Mouse (Mus musculus): Measurements from ENCODE around the gene Milr1.

The Milr1 gene

GRCm38 (mm10) chr11:106776960-106777359 is 25.9 kb downstream of the Milr1 start:
- in situ Hi-C loops (cut with MboI) = no loop called here

- in situ Hi-C loops (cut with MboI) = no loop called here
Observed at GRCm38 (mm10) chr11:106777395-106777794, 26.4 kb downstream of the Milr1 start.

GRCm38 (mm10) chr11:106778132-106778531 is 27.1 kb downstream of the Milr1 start:
- in situ Hi-C loops (cut with MboI) = no loop called here

GRCm38 (mm10) chr11:106778589-106779387 is 27.8 kb downstream of the Milr1 start:
- in situ Hi-C loops (cut with MboI) = no loop called here

GRCm38 (mm10) chr11:106779388-106780088 is 28.5 kb downstream of the Milr1 start, which contains the start of gene Polg2:
Gene Polg2, minus strand, starts transcription at chr11:106779537.
- in situ Hi-C loops (cut with MboI) = loop anchor here (5.0 kb wide), 1 partner anchor 32 kb away; no protein-coding TSS in a partner anchor

- in situ Hi-C loops (cut with MboI) = loop anchor here (5.0 kb wide), 1 partner anchor 33 kb away; no protein-coding TSS in a partner anchor
Observed at GRCm38 (mm10) chr11:106780089-106780425, 29.0 kb downstream of the Milr1 start.

GRCm38 (mm10) chr11:106780590-106781220 is 29.7 kb downstream of the Milr1 start:
- in situ Hi-C loops (cut with MboI) = loop anchor here (5.0 kb wide), 1 partner anchor 33 kb away; no protein-coding TSS in a partner anchor

GRCm38 (mm10) chr11:106782271-106782670 is 31.2 kb downstream of the Milr1 start:
- in situ Hi-C loops (cut with MboI) = loop anchor here (5.0 kb wide), 1 partner anchor 35 kb away; no protein-coding TSS in a partner anchor

- in situ Hi-C loops (cut with MboI) = loop anchor here (5.0 kb wide), 1 partner anchor 36 kb away; no protein-coding TSS in a partner anchor
Observed at GRCm38 (mm10) chr11:106782841-106783764, 32.1 kb downstream of the Milr1 start.

GRCm38 (mm10) chr11:106784476-106784875 is 33.5 kb downstream of the Milr1 start:
- in situ Hi-C loops (cut with MboI) = loop anchor here (5.0 kb wide), 1 partner anchor 37 kb away; no protein-coding TSS in a partner anchor

- in situ Hi-C loops (cut with MboI) = no loop called here
Observed at GRCm38 (mm10) chr11:106785043-106785442, 34.0 kb downstream of the Milr1 start.

- in situ Hi-C loops (cut with MboI) = no loop called here
Observed at GRCm38 (mm10) chr11:106787131-106788025, 36.4 kb downstream of the Milr1 start.

- in situ Hi-C loops (cut with MboI) = no loop called here
Observed at GRCm38 (mm10) chr11:106788026-106788774, 37.2 kb downstream of the Milr1 start.

- in situ Hi-C loops (cut with MboI) = no loop called here
Observed at GRCm38 (mm10) chr11:106788775-106789459, 37.9 kb downstream of the Milr1 start, which contains the start of the genes Ddx5 and Cep95. Gene Ddx5, minus strand, starts transcription at chr11:106789185. Gene Cep95, plus strand, starts transcription at chr11:106789252.

- in situ Hi-C loops (cut with MboI) = no loop called here
Observed at GRCm38 (mm10) chr11:106789649-106790048, 38.6 kb downstream of the Milr1 start.

- in situ Hi-C loops (cut with MboI) = no loop called here
Observed at GRCm38 (mm10) chr11:106793846-106794245, 42.8 kb downstream of the Milr1 start.

GRCm38 (mm10) chr11:106795679-106796078 is 44.7 kb downstream of the Milr1 start:
- in situ Hi-C loops (cut with MboI) = no loop called here

- in situ Hi-C loops (cut with MboI) = no loop called here
Observed at GRCm38 (mm10) chr11:106802069-106802627, 51.1 kb downstream of the Milr1 start.
